Comparison of ENCODE assay signal across 8 mouse cellular contexts in the genomic region with DNA sequence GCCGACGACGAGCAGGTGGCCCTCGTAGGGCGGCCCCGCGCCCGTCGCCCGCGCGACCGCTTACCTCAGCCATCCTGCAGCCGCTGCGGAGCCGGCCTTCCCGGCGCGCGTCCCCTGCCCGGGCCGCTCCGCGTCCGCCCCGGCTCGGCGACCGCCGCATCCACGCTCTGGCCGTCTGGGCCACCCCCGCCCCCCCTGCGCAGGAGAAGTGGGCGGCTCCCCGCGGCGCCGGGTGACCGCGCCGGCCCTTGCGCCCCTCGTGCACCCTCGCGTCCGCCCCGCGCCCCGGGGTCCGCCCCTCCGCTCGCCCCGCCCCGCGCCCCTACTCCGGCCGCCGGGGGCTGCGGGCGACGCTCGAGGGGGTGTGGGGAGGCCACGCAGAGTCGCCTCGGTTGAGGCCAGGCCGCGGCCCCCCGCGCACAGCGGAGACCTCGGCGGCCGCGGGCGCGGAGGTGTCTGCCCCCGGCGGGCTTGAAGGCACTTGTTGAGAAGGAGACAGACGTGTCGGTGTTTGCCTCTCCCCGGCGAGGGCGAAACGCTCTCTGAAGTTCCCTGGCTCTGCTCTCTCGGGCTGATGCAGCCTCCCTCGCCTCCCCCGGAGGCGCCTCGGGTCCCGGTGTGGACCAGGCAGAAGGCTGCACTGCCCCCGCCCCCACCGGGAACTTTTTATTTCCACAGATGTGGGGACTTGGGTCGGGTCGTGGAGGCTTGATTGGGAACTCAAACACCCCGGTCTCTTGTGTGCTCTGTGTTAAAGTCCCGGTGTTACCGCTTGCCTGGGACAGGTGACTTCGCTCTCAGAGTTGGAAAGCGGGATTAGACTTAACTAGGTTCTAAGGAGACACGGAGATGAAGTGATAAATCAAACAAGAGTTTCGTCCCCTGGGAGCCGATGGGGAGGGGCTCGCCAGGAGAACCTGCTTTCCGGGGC. TPM values are rescaled to one million over a fixed set of nuclear protein-coding genes. Genes with fewer than 3 reads are reported as not detected.
A peak's percentile ranks its signal among the peaks of the same experiment; 100 is the strongest.
DNase-seq lines count a peak whose midpoint lies in the region; ATAC-seq lines count a peak whose summit lies in the region.

A gene (minus strand): TSS at position 162 of the 931 bp plus-strand sequence.

- peaks cover 28% of the 10 kb centered on the region for H3K4me1 ChIP-seq in hindbrain, embryonic 10.5 days (replicated peaks)
- no peaks in the 10 kb centered on the region; the same call in 1 of the 2 replicates for H3K4me1 ChIP-seq in liver, embryonic 16.5 days (ENCODE audit: control insufficient read depth, low read depth, low read length)

- peak; percentile 21 for DNase-seq in lung, postnatal 10 days
- no peak for DNase-seq in lung, adult 18-20 months
- DNase-seq in embryo, embryonic 10.5 days (ENCODE audit: low spot score): peak; percentile 61
- DNase-seq in hindbrain, embryonic 10.5 days (ENCODE audit: low spot score): peak; percentile 57
- DNase-seq in testis, postnatal 14 days (ENCODE audit: low spot score): peak; percentile 72
- no peak for DNase-seq in layer of hippocampus, postnatal 14 days (ENCODE audit: low spot score in 2 of 2)
- DNase-seq in cerebellum, postnatal 36 days: no peak

- H3K9me3 ChIP-seq in hindbrain, embryonic 10.5 days: no peaks in the 10 kb centered on the region
- H3K9me3 ChIP-seq in liver, embryonic 16.5 days (replicated peaks; ENCODE audit: control insufficient read depth, low read length): no peaks in the 10 kb centered on the region

- peak within 1 kb of the TSS; percentile 64 for H3K4me3 ChIP-seq in hindbrain, embryonic 10.5 days
- peak within 1 kb of the TSS; percentile 39 for H3K4me3 ChIP-seq in liver, embryonic 16.5 days (ENCODE audit: low read depth, low read length)

- no peak within 1 kb of the TSS for H3K9ac ChIP-seq in liver, embryonic 16.5 days (ENCODE audit: low read depth, low read length)

- under 1% methylated on average over 96 of the region's 105 CpGs for WGBS in hindbrain, embryonic 10.5 days
- under 1% methylated on average over 77 of the region's 105 CpGs for WGBS in liver, embryonic 16.5 days (ENCODE audit: insufficient replicate concordance)

- H3K27ac ChIP-seq in hindbrain, embryonic 10.5 days: peak within 1 kb of the TSS; percentile 64
- H3K27ac ChIP-seq in liver, embryonic 16.5 days (ENCODE audit: low read length): no peak within 1 kb of the TSS

- no peak for ATAC-seq in liver, embryonic 16.5 days (ENCODE audit: low read depth)

- H3K27me3 ChIP-seq in hindbrain, embryonic 10.5 days (ENCODE audit: insufficient read depth, poor library complexity, severe bottlenecking): peaks cover 97% of the 10 kb centered on the region
- peaks cover 63% of the 10 kb centered on the region for H3K27me3 ChIP-seq in liver, embryonic 16.5 days (ENCODE audit: control insufficient read depth, insufficient read depth, low read depth, low read length)

- H3K4me2 ChIP-seq in liver, embryonic 16.5 days (ENCODE audit: low read depth, low read length): peak within 1 kb of the TSS; percentile 49

- H3K36me3 ChIP-seq in hindbrain, embryonic 10.5 days: no peaks in the 10 kb centered on the region
- no peaks in the 10 kb centered on the region for H3K36me3 ChIP-seq in liver, embryonic 16.5 days (ENCODE audit: control insufficient read depth, insufficient read depth)

RNA-seq across cellular contexts. Expression of the gene that starts here (rescaled TPM):
- polyA plus RNA-seq in hindbrain, embryonic 10.5 days (2016; fragmentation: Nextera tagmentation; extraction: Ambion mirVana): 0.93 and 0.95 TPM in 2 replicates
- 0.35 and 0.39 TPM in 2 replicates for polyA plus RNA-seq in liver, embryonic 16.5 days (2015; fragmentation: Nextera tagmentation; extraction: Ambion mirVana)
- not detected for total RNA-seq in layer of hippocampus, postnatal 14 days (2021)

Comparison
In these comparisons a context has a peak if more than half of its experiments do, and no peak if none do; other contexts are left out.
1. DNase-seq: peak in lung, postnatal 10 days (single experiment), embryo, embryonic 10.5 days (single experiment) and testis, postnatal 14 days (single experiment); none in lung, adult 18-20 months (0 of 2), layer of hippocampus, postnatal 14 days (0 of 2) and cerebellum, postnatal 36 days (0 of 2).
2. Peak in DNase-seq, H3K4me3 ChIP-seq and H3K27ac ChIP-seq in hindbrain, embryonic 10.5 days; RNA of the gene not detected or under 1 TPM.